Mouse (Mus musculus) naive thymus-derived CD4-positive, alpha-beta T cell, adult 5 months (primary cell): ENCODE results near the gene Fam3a. TPM values are rescaled to one million over a fixed set of nuclear protein-coding genes. Genes with fewer than 3 reads are reported as not detected.

Source experiments
- polyA plus RNA-seq: library from polyadenylated mRNA; unstranded; fragments of 100-300 nt; shearing (Covaris generic); gene quantifications from one replicate; pipeline ENCODE4 v1.2.1, GENCODE M21; 2017

Fam3a gene
- 24.7 TPM for polyA plus RNA-seq

GRCm38 (mm10) chrX:74392535-74393443 is at the start of gene Fam3a, which contains the start of gene Ikbkg:
Gene Fam3a, minus strand, starts transcription at chrX:74393272.
Gene Ikbkg, plus strand, starts transcription at chrX:74393290.

DNA sequence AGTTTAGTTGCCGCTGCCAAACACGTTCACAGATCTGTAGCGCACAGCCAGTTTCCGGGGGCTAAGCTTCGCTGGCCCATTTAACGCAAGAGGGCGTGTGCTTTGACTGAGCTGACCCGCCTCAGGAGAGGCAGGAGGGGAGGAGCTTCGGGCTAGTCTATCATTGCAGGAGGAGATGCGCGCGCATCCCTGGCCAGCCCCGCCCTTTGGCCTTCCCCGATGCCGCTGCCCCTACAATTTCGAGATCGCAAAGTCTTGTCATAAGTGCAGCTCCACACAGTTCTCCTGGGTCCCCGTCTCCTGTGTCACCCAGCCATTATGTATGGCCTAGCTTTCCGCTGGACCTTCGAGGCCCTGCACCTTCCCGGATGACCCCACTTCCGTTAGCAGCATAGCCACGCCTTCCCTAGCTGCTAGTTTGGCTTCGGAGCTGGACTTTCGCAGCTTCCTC is 35.8 kb upstream of the Fam3a start, which contains the start of gene G6pdx:
Gene G6pdx (minus strand): TSS at position 369 of the 451 bp plus-strand sequence.

DNA sequence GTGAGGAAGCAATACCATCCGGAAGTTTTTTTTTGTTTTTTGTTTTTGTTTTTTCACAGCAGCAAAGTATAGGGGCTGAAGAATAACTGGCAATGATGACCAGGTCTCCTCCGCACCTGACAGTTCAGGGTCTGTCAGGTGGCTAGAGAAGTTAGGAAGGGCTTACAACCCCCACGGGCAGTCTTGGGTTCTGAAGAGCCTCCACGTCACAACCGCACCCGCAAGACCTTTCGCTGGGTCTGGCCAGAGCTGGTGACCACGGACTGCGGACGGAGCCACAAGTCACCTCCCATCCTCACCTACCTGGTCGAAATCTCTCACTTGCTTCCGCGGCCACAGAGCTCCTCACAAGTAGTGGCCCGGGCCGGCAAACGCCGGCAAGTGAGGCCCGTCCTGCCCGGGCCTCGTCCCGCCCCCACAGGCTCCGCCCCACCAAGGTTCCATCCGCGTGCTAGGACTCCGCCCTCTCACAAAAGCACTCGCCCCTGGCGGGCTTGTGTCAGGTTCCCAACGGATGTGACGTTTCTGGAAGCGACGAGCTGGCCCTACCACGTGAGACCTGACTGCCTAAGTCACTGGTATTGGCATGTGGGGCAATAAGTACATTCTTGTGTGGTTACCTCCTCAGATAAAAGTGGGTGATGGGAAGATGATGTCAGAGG is 20.1 kb downstream of the Fam3a start, which contains the start of the genes Ubl4a and Slc10a3:
Gene Ubl4a (minus strand): TSS at position 331 of the 662 bp plus-strand sequence.
Gene Slc10a3 (minus strand): TSS at position 462 of the 662 bp plus-strand sequence.

GRCm38 (mm10) chrX:74353467-74353770 is 39.7 kb downstream of the Fam3a start, which contains the start of gene Lage3:
Gene Lage3, minus strand, starts transcription at chrX:74353618.

Other genes with a start within 250 kb of the Fam3a start
- gene Tex28, start 225.4 kb downstream of the Fam3a start, polyA plus RNA-seq, result not detected
- gene Tktl1, start 216.0 kb downstream of the Fam3a start, polyA plus RNA-seq, result not detected
- 384 TPM for gene Flna, start 143.5 kb downstream of the Fam3a start, polyA plus RNA-seq
- 74.1 TPM for gene Emd, start 138.6 kb downstream of the Fam3a start, polyA plus RNA-seq
- gene Rpl10, start 122.5 kb downstream of the Fam3a start, polyA plus RNA-seq, result 123 TPM
- 136 TPM for gene Taz, start 111.4 kb downstream of the Fam3a start, polyA plus RNA-seq
- 14.5 TPM for gene Dnase1l1, start 110.9 kb downstream of the Fam3a start, polyA plus RNA-seq
- 157 TPM for gene Atp6ap1, start 96.2 kb downstream of the Fam3a start, polyA plus RNA-seq
- 249 TPM for gene Gdi1, start 88.3 kb downstream of the Fam3a start, polyA plus RNA-seq
- gene Fam50a, start 80.2 kb downstream of the Fam3a start, polyA plus RNA-seq, result 77.2 TPM
- 2.3 TPM for gene Plxna3, start 64.2 kb downstream of the Fam3a start, polyA plus RNA-seq
- 21.8 TPM for gene Lage3, start 39.7 kb downstream of the Fam3a start, polyA plus RNA-seq
- 47.0 TPM for gene Ubl4a, start 20.1 kb downstream of the Fam3a start, polyA plus RNA-seq
- 28.1 TPM for gene Slc10a3, start 19.9 kb downstream of the Fam3a start, polyA plus RNA-seq
- gene Ikbkg, start within 50 bp of the Fam3a start, polyA plus RNA-seq, result 38.6 TPM
- gene G6pdx, start 35.9 kb upstream of the Fam3a start, polyA plus RNA-seq, result 40.6 TPM
- not detected for gene Gm6880, start 88.1 kb upstream of the Fam3a start, polyA plus RNA-seq
- not detected for gene Olfr1326-ps1, start 181.6 kb upstream of the Fam3a start, polyA plus RNA-seq
- gene Olfr1325, start 199.4 kb upstream of the Fam3a start, polyA plus RNA-seq, result not detected